Mouse (Mus musculus) liver, adult 2 months (tissue): ENCODE results near the gene Fancg.

Source experiments
- CTCF ChIP-seq: fragments of 200-500 bp; IDR thresholded peaks from 2 replicates; pipeline ENCODE4 v1.5.1; 2011; ENCODE audit warnings: low read depth, low read length, control low read depth
- POLR2A ChIP-seq: fragments of 200-500 bp; IDR thresholded peaks from 2 replicates; pipeline ENCODE4 v1.6.1; 2011; ENCODE audit warnings: low read length, control low read depth; ENCODE audit not compliant: insufficient read depth; ENCODE audit errors: extremely low read depth

- TF ChIP-seq CTCF (no peak), POLR2A (no peak)
These were observed 55.1 kb downstream of the Fancg start for GRCm38 (mm10) chr4:42955200-42955599.
